Mouse (Mus musculus) embryonic facial prominence, embryonic 15.5 days (tissue): ENCODE measurements at regions not wholly inside any gene's neighbourhood (a gene's known extent, or its start where the extent isn't known, plus 50 kb on each side); places are given as distances from the start of the nearest gene placed in this dataset. TPM values are rescaled to one million over a fixed set of nuclear protein-coding genes. Genes with fewer than 3 reads are reported as not detected.

Experiments
- microRNA-seq: library from miRNA; unstranded; fragments of <30 nt; microRNA quantifications from one replicate; pipeline ENCODE4, GENCODE M21; 2016; ENCODE audit warnings: borderline number of aligned reads

Small RNA genes in the stretch of these regions (microRNA-seq; reads per million reads assigned to microRNA genes)
- not detected for gene Gm27682
